Mouse (Mus musculus) olfactory bulb, adult 2 months (tissue): ENCODE results near the gene Lyar. TPM values are rescaled to one million over a fixed set of nuclear protein-coding genes. Genes with fewer than 3 reads are reported as not detected.

ENCODE experiments used
- H3K27ac ChIP-seq: fragments of 200-500 bp; 2 replicates; pipeline ENCODE4 v1.5.1; 2012; ENCODE audit warnings: low read depth, low read length; ENCODE audit not compliant: insufficient read depth
- H3K4me1 ChIP-seq: fragments of 200-500 bp; 2 replicates; pipeline ENCODE4 v1.6.1; 2012; ENCODE audit warnings: low read length; ENCODE audit not compliant: control insufficient read depth, insufficient read depth
- H3K4me3 ChIP-seq: fragments of 200-500 bp; 2 replicates; pipeline ENCODE4 v1.5.1; 2012; ENCODE audit warnings: mild to moderate bottlenecking, low read depth, low read length, moderate library complexity; ENCODE audit not compliant: insufficient read depth
- CTCF ChIP-seq: fragments of 200-500 bp; IDR thresholded peaks from 2 replicates; pipeline ENCODE4 v1.5.1; 2012; ENCODE audit warnings: low read depth, mild to moderate bottlenecking, low read length, moderate library complexity; ENCODE audit not compliant: insufficient read depth
- POLR2A ChIP-seq: fragments of 200-500 bp; IDR thresholded peaks from 2 replicates; pipeline ENCODE4 v1.6.1; 2012; ENCODE audit warnings: mild to moderate bottlenecking, low read depth, low read length, moderate library complexity; ENCODE audit not compliant: insufficient read depth
- WGBS: fragments of 180-500 bp; shearing (Covaris S2); methylation state at CpG from one replicate; pipeline ENCODE4 v1.1.7; 2018; 5-methylcytosine and 5-hydroxymethylcytosine counted together
- polyA plus RNA-seq: library from polyadenylated mRNA; stranded (reverse); fragments of >200 nt; gene quantifications from 2 replicates; pipeline ENCODE4 v1.2.4, GENCODE M21; 2012; ENCODE audit warnings: low replicate concordance; ENCODE audit not compliant: missing spikeins, insufficient read depth, insufficient read length

The Lyar gene
- not detected in 2 replicates for polyA plus RNA-seq

DNA sequence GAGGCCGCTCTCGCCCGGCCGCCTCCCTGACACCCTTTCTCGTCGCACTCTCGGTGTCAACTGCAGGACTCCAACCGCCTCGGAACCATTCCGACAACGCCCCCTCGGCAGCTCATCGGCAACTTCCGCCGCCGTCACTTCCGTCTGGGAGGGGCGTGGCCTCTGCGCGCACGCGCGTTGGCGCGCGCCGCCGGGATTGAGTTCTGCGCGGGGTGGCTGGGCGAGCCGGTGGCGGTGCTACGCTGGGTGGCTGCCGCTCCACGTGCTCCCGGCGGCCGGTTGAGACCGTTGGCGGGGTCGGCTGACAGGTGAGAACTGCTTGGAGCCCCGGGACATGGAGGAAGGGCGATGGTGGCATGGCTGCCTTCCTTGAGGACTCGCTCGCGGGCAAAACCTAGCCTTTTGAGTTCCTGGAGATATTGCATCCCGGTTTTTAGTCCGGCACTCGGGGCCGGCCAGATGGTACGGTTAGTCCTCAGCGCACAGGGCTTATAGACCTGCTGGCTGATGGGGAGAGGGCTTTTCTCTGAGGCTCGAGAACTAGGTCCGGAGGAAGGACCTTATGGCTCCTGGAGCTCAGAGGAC lies at the start of gene Lyar, which contains the start of gene Zbtb49:
TSS of gene Lyar (plus strand) at position 143 of the 585 bp plus-strand sequence.
TSS of gene Zbtb49 (minus strand) at position 130 of the 585 bp plus-strand sequence.
- peak within 1 kb of the TSS; percentile 16 for H3K27ac ChIP-seq
- WGBS: under 1% methylated on average over 55 of the region's 55 CpGs
- TF ChIP-seq CTCF: no peak
- peak; percentile 85 for TF ChIP-seq POLR2A
- H3K4me1 ChIP-seq: peaks cover 7% of the 10 kb centered on the region
- H3K4me3 ChIP-seq: peak within 1 kb of the TSS; percentile 68

DNA sequence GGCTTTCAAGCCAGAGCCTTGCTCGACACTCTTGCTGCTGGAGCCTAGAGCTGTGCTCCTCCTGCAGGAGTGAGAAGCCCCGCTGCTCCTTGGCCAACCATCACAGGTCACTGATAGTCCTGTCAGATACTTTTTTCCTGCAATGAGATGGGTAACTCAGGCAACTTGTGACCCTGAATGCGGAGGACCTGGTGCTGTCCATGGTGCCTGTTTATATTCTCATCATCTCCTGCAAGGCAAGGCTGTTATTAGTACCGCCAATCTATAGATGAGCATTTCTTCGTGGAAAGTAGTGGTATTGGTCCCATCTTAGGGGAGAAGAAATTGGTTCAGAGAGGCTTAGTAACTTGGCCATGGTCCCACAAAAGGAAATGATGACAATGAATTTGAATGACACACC lies 46.5 kb upstream of the Lyar start:
- H3K4me1 ChIP-seq: no peaks in the 10 kb centered on the region
- H3K4me3 ChIP-seq: no peak overlapping the region
- no peak overlapping the region for H3K27ac ChIP-seq
- TF ChIP-seq POLR2A (no peak), CTCF (no peak)
- 66% methylated on average over 5 of the region's 5 CpGs for WGBS

DNA sequence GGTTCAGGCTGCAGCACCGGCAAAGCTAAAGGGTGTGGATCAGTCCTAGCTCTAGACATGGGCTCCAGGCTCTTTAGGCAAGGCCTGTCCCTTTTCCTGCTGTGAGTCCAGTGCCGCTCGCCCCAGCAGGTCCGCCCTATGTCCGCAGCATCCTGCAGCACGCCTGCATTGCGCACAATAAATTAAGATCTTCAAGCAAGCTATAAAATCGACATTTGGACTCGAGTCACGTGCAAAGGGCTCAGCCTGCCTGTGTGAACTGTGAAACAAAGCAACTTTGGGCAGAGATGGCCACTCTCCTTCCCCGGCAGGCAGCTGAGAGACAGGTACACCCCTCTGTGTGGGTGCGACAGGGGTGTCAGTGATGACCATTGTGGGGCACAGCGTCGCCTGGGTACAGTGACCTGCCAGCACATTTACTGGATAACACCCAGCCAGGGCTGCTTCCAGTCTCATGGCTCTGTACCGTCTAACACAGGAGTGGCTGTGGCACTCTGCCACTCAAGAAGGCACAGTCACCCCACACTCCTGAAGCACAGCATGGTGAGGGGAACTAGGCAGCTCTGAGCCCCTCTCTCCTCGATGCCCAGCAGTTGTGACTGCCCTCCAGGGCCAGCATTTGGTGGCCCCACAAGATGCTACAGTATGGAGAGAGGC lies 45.9 kb upstream of the Lyar start:
- TF ChIP-seq POLR2A (no peak), CTCF (no peak)
- WGBS: 83% methylated on average over 16 of the region's 16 CpGs

DNA sequence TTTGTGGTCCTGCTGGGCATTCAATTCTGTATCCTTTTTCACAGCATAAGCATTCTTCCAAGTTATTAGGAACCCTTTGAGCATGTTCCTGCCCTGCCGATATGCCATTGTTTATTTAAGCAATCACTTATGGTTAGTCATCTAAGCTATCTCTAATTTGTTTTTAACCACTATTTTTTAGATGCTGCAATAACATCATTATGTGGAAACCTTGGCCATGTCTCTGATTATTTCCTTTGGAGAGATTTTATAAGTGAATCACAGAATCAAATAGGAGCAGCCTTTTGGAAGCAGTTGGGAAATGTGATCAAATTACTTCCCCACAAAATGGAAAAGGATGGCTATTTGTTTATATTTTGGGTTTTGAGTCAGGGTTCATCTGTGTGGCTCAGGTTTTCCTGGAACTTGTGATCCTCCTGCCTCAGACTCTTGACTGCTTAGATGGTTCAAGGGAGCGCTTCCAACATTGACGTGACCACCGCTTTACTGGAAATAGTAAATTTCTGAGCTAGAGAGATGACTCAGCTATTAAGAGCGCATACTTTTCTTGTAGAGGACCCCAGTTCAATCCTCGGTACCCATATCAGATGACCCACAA lies 35.5 kb upstream of the Lyar start:
- no peak overlapping the region for H3K4me3 ChIP-seq
- WGBS: 87% methylated on average over 6 of the region's 6 CpGs
- no peaks in the 10 kb centered on the region for H3K4me1 ChIP-seq
- no peak overlapping the region for H3K27ac ChIP-seq
- TF ChIP-seq CTCF (no peak), POLR2A (no peak)

More for the DNA sequence above, 45.9 kb upstream of the Lyar start:
- no peak overlapping the region for H3K27ac ChIP-seq
- no peaks in the 10 kb centered on the region for H3K4me1 ChIP-seq
- no peak overlapping the region for H3K4me3 ChIP-seq

DNA sequence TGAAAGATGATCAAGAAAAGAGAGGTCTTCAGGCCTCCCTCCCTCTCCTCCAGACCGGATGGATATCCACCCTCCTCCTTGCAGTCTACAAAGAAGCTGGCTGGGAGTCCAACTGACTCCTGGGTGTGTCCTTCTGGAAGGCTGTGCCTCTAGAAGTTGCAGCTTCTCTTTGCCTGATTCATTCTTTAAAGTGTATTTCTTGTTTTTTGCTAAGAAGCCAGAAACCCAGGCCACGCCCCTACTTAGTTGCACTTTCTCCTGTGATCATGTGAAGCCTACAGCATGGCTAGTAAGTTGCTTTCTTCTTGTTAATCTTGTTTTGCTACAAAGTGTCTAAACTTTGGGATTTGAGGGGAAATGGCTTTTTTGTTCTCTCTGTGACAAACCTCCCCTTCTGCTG lies 33.3 kb upstream of the Lyar start:
- TF ChIP-seq POLR2A (no peak), CTCF (no peak)
- 89% methylated on average over 2 of the region's 2 CpGs for WGBS
- Histone ChIP-seq H3K27ac (no peak overlapping the region), H3K4me3 (no peak overlapping the region), H3K4me1 (no peaks in the 10 kb centered on the region)

DNA sequence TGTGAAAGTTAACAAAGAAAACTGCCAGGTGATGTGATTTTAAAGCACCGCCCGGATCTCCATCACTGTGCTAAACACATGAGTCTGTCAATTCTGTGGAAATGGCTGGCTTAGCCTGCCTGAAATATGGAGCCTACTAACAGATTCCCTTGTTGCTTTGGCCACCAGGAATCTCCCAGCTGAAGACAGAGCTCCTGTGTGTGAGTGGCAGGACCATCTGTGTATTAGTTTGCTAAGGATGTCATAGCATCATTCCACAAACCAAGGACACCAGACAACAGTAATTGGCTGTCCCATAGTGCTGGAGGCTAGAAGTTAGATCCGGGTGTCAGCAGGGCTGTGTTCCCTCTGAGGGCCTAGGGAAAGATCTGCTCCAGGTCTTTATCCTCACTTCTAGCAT lies 29.4 kb upstream of the Lyar start:
- 93% methylated on average over 3 of the region's 3 CpGs for WGBS
- TF ChIP-seq POLR2A: no peak
- TF ChIP-seq CTCF: no peak
- no peaks in the 10 kb centered on the region for H3K4me1 ChIP-seq

DNA sequence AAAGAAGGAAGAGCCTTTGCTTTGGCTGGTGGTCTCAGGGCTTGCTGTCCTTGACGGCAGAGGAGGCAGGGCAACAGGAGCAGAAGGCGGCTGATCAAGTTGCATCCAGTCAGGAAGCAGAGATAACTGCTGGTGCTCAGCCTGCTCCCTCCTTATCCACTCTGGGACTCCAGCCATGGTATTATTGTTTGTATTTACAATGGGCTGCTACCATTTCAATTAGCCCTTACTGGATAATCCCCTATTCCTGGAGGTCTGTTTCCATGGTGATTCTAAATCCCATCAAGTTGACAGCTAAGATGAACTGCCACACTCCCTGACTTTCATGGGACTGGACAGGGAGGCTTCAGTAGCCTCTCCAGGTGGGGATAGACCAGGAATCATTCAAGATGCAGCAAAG lies 25.3 kb upstream of the Lyar start:
- H3K4me1 ChIP-seq: no peaks in the 10 kb centered on the region
- H3K27ac ChIP-seq: no peak overlapping the region
- 46% methylated on average over 2 of the region's 2 CpGs for WGBS
- no peak overlapping the region for H3K4me3 ChIP-seq
- TF ChIP-seq CTCF (no peak), POLR2A (no peak)

More for the DNA sequence above, 29.4 kb upstream of the Lyar start:
- Histone ChIP-seq H3K4me3 (no peak overlapping the region), H3K27ac (no peak overlapping the region)

DNA sequence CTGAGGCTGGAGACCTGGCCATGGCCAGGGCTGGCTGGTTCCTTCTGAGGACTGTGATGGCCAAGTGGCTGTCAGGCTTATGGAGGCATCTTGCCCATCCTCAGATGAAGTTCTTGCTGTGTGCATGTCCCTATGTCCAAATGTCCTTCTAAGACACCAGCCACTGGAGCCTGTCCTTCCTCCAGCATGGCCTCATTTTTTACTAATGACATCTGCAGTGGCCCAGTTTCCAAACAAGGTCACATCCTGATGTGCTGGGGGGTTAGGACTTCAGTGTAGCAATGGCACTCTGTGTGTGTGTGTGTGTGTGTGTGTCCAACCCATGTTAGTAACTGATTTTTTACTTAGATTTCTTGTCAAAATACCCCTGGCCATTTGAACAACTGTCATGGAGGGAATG lies 24.3 kb upstream of the Lyar start:
- TF ChIP-seq CTCF: no peak
- TF ChIP-seq POLR2A: no peak
- no peak overlapping the region for H3K4me3 ChIP-seq
- no peak overlapping the region for H3K27ac ChIP-seq
- H3K4me1 ChIP-seq: no peaks in the 10 kb centered on the region

DNA sequence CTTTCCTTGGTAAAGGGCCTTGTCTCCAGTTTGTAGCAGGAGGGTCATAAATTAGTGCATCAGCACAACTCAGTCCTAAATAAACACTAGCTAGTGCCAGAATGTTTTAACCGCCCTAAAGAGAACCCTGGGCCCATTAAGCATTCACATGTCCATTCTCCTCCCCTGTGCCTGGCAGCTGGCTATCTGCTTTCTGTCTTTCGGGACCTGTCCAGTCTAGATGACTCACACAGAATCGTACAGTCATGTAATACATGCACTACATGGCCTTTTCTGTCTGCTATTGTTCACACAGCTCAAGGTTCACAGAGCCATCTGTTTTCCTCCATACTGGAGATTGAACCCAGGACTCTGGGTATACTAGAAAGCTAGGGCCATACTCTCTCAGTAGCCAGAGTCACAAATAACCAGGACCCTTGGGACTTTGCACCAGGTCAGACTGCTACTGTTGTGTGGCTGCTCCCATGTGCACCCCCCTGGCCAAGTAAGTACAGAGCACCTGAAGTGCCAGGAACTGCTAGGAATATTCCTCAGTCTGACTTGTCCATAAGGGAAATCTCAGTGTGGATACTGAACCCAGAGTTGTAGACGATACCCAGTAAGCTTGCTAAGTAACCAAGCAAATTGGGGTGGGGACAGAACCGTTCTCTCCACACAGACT lies 23.3 kb upstream of the Lyar start:
- TF ChIP-seq POLR2A: no peak
- no peak for TF ChIP-seq CTCF
- WGBS: 74% methylated on average over 5 of the region's 5 CpGs
- Histone ChIP-seq H3K27ac (no peak overlapping the region), H3K4me1 (no peaks in the 10 kb centered on the region), H3K4me3 (no peak overlapping the region)
